Mouse (Mus musculus) kidney, postnatal 10 days (tissue): ENCODE measurements around the gene Ankrd45.
A peak's percentile ranks its signal among the peaks of the same experiment; 100 is the strongest.
"Not testable (repeated sequence)": the region's sequence is repeated elsewhere in the genome, so short reads cannot be mapped to it uniquely, and the experiment has no call there.

Experiments used
- DNase-seq: peaks from one replicate; pipeline ENCODE4 v3.0.0; 2021; ENCODE audit warnings: mixed read lengths

The Ankrd45 gene

DNA sequence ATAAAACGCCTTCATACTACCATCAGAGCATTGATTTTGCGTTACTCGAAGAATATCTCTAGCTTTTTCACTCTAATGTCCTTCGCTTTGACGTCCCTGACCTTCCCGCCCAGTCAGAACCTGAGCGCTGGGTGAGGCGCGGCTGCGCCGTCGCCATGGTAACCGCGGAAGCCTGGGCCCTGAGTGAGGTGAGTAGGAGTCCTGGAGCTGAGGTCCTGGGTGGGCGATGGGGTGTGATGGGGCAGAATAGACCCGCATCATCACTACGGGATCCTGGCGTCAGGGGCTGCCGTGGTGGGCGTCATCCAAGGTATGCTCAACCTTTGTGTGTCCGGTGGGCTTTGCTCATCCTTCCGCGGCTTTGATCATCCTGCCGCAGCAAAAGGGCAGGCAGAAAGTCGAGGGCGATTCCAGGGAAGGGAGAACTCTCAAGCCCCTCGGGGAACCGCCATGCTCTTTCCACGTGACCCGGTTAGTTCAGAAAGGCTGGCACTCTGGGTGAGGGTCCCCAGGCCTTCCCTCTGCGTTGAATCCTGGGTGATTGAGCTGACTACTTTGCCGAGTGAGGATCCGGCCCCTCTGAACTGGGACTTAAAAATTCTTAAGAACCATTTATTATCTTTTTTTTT is at the start of gene Ankrd45:
Gene Ankrd45 (plus strand): TSS at position 161 of the 629 bp plus-strand sequence.
- peak; percentile 76 for DNase-seq

DNA sequence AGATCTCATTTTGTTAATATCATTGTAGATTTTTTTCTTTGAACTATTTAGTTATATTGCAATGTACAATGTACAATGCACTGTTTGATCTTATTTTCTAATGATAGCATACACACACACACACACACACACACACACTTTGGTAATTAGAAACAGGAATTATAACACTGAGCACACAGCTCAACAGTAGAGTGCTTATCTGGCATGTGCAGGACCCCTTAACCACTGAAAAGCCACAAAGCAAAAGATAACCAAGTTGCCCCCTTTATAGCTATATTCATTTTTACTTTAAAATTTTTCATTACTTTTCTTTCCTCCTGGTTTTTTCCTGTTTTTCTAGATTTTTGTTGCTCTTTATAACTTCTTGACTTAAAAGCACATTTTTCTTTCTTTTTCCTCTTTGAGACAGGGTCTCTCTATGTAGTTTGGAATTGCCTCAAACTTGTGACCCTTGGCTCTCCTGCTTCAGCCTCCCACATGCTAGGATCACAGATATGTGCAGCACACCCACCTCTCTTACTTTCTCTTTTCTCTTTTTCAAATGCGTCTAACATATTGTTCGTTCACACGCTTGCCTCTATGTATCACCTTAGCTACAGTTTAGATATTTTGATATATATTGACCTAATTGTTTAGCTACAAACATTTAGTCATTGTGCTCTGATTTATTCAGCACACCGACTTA is 42.6 kb upstream of the Ankrd45 start:
- DNase-seq, result no peak

DNA sequence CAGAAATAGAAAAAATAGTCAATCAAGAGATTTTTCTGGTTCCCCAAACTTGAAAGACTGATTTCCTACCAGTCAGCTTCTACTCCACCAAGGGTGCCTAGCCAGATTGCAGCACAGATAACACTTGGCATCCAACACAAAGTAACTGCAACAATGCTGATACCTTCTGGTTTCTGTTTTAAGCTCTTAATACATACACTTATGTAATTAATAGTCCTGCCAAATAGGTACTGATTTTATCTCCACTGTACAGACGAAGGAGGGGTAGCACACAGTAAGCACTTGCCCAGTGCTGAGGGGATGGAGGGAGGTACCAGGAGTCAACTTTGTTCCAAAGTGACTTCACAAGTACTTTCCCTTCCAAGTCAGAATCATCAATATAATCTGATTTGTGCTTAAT is 38.6 kb upstream of the Ankrd45 start:
- no peak for DNase-seq

DNA sequence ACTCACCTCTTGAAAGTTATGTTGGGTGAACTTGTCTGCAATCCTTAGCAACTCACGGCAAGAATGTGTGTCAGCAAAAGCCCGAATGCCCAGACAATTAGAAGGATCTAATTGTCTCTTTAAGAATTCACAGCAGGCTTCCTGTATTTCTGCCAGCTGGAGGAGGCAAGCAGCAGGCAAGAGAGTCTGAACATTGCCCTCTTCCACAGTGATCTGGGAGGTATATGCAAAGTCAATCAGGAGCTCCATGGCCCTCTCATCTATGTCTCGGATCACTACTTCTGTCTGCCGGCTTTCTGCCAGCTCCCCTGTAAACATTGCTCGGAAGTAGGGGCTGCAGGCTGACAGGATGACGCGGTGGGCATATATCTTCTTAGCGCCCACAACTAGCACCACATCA is 33.3 kb upstream of the Ankrd45 start:
- peak; percentile 42 for DNase-seq

DNA sequence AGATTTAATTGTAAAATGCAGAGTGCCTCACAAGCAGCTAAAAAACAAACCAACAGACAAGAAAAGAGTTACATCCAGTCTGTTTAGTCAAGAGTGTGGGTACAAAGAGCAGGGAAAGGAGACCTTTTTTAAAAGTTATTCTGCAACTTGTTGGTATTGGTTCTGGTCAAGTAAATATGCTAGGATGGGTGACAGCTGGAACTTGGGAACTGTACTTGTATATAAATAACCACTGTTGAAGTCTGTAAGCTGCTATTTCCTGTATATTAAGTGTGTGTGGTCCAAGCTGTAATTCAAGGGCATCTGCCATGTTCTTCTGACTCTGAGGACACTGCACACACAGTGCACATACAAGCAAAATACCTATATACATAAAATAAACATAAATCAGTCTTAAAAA is 27.9 kb upstream of the Ankrd45 start:
- DNase-seq, result no peak

DNA sequence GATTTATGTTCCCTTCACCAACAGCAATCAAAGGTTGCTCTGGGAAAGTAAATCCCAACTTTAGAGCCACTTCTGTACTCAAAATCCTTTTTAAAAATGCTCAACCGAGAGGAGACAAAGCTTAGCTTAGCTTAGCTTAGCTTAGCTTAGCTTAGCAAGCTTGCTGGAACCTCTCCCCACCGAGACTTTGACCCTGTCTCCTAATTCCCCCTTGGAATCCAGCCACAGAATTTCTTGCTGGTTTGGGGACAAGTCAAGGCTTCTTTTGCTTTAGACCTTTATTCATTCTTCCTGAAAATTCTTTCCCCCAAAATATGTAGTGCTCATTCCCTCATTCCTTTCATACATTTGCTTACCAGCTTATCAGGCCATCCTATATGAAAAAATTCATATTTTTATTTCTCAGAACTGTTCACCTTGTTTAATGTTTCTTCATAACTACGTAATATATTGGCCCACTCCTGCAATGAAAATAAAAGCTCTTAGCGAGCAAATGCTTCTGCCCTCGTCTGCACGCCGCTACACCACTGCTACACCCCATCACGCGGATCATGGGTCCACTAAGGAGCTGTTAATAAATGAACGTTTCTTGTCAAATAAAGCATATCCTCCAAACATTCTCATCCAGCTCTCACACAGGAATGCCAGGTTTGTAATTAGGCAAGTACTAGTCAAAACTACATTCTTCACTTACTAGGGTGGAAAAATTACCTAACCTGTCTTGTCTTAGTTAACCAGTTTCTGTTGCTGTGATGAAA is 19.7 kb upstream of the Ankrd45 start:
- DNase-seq, result peak; percentile 39

DNA sequence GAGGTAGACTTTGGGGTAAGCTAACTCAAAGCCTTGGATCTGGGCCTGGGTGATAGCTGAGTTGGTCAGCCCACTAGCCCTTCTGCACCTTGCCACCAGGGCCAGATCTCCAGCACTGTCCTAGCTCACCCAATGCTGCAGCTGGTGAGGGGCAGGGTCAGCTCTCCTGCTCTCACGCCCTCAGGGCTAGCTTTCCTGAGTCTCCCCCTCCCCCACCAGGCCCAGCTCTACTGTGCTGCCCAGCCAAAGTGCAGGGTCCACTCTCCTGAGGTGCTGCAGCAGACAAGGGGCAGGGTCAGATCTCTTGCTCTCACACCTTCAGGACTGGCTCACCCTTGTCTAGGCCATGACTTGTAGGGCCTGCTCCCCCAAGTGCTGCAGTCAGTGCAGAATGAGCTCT is 16.0 kb upstream of the Ankrd45 start:
- DNase-seq, result peak; percentile 63

DNA sequence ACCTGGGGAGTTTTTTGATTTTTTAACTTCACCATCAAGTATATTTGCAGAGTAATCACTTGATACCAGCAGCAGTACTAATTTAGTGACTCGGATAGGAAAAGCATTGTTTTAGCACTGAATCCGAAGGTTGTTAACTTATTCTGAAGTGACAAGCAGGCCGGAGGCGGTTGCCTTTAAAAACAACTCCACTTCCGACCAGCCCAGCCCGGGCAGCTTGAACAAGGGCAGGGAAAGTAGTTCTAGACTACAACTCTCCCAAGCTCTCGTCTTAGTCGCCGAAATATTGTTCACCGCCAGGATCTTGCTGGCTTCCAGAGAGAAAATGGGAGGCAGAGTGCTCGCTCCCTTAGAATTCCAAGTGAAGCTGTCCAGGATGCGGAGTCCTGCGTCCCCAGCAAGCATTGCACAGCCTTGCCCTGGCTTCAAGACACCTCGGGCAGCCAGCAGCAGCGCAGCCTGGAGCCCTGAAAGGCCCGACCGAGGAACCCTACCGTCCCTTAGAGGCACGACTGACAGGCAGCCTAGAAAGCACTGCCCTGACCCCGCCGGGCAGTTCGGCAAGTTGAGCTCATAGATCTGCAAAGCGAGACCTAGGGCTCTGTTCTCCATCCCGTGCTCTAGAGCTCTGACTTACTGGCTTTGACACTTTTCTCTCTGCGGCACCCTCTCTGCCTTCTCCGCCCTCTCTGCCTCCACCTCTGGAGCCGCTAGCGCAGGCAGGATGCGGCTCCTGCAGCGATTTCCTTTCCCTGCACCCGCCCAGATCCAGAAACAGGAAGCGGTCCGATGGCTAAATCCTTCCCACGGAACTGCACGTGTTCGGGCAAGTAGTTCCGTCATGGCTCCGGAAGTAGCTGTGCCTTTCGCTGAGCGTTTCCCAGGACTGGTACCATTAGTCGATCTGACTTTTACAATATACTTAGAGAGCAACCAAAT is 11.5 kb upstream of the Ankrd45 start, which contains the start of gene Klhl20:
Gene Klhl20 (minus strand): TSS at position 786 of the 939 bp plus-strand sequence.
- peak; percentile 96 for DNase-seq

DNA sequence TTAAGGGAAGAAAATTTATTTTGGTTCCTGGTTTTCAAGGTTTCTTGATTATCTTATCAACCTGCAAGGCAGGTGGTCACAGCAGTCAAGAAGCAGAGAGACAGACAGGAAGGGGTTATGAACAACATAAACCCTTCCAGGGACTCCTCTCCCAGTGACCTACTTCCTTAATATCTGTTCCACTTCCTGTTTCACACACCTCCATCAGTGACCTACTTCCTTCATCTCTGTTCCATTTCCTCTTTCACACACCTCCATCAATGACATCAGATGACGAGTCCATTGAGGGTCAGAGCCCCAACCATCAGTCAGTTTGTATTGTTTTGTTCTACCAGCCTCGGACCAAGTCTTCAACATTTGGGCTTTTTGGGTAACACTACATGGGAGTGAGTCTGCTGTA is 3.0 kb upstream of the Ankrd45 start:
- DNase-seq, result no peak

DNA sequence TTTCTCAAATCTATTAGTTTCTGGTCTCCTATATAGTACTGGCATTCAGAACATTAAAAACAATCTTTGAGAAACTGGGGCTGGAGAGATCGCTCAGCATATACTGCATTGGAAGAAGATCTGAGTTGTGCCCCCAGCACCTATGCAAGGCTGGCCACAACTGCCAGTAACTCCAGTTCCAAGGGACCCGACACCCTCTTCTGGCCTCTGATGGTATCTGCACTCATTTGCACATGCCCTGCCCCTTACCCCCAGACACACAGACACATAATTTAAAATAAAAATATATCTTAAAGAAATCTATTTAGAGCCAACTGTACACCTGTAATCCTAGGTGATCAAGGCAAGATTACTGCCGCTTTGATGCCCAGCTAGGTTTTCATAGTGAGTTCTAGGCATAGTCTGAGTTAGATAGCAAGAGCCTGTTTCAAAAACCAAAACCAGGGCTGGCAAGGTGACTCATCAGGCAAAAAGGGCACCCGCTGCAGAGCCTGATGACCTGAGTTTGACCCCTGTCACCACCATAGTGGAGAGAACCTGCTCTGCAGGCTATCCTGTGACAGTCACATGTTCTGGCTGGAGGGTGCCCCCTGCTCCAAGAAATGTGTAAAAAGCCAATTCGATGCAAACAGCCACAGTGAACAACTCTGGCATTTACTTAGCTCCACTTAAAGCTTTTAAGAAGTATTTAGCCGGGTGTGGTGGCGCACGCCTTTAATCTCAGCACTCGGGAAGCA is 2.3 kb upstream of the Ankrd45 start:
- DNase-seq, result no peak

DNA sequence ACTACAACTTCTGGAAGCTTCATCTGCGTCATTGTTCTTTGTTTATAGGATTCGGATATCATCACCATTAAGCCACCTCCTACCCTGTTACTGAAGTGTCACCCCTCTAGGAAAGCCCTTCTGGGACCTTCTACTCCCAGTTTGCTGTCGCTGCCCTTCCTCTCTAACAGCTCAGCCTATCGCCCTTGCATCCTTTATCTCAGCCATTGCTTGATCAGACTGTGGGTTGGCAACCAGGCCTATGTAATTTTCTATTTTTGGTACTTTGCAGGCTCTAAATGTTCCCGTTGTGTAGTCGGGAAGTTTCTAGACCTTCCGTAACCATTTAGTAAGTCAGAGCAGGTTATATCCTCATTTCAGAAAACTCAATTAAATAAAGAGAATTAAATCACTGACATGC is 725 bp downstream of the Ankrd45 start:
- DNase-seq, result no peak

DNA sequence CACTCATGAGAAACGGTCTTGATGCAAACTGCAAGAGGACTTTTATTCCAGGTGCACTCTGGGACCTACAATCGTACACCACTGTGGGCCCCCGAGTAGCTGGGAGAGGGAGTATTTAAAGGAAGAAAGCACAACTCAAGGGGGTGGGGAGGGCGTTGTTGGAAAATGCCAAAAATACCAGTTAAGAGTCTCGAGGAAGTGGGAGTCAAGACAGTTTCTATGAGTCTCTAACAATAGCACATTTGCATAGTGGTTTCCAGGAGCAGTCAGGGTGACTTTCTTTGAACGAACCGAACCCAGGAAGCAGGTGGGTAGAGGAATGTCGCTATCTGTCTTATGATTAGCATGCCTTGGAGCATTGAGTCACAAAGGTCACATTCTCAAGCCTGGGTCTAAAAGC is 3.1 kb downstream of the Ankrd45 start:
- not testable (repeated sequence) for DNase-seq

DNA sequence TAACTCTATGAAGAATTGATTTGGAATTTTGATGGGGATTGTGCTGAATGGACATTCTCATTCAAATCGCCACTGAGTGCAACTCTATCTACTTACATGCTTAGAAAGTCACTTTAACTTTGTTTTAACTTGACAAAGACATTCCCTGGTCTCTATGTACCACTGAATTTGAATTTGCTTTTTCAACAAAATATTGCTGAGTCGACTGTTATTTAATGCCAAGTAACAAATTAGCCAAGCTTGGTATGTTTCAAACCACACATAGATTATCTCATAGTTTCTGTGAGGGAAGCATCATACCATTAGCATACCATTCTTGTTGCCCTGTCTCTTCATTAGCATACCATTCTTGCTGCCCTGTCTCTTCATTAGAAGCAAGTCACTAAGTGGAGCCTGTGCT is 5.4 kb downstream of the Ankrd45 start:
- DNase-seq, result no peak

DNA sequence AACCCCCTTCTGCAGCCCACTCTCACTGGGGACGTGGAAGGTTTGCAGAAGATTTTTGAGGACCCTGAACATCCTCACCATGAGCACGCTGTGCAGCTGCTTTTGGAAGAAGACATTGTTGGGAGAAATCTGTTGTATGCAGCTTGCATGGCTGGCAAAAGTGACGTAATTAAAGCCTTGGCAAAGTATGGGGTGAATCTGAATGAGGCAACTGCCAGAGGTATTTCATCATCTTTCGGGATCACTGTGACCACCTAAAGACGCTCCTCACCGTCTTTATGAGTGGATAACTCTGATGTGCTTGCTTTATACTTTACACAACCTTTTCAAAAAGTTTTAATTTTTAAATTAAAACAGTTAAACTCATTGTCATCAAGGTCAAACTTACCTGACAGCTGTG is 8.6 kb downstream of the Ankrd45 start:
- DNase-seq, result no peak

DNA sequence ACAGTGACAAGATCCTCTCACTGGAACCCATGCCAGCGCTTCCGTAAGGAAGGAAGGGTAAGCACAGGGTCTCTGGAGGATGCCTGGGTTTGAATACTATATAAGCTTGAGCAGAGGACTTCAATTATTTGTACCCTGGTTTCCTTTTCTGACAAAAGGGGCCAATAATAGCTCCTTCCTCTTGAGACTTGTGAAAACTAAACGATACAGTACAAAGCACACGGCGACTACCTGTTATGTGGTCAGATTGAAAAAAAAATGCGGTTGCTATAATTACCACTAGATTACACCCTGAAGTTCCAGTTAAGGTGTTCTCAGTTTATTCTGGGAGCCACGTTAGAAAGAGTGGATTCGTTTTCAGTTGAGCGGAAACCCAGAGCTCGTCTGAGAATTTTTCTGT is 14.1 kb downstream of the Ankrd45 start:
- DNase-seq, result no peak

DNA sequence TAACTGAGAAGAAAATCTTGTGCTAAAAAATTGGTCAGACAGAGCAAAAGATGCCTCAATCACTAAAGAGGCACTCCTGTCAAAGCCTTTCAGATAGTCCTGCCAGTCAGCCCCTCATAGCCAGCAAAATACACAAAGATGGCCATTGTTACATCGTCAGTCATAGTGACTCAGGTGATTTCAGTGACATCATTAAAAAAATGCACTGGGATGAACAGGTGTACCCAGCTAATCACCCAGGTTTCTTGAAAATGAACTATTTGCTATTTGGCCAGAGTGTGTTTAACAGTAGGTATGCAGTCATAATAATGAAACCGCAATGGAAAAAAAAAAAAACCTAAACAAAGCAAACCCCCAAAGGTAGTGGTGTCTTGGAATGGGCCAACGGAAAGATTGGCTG is 16.7 kb downstream of the Ankrd45 start, which contains the start of gene Tex50:
Gene Tex50 (minus strand): TSS at position 101 of the 400 bp plus-strand sequence.
- DNase-seq, result no peak

DNA sequence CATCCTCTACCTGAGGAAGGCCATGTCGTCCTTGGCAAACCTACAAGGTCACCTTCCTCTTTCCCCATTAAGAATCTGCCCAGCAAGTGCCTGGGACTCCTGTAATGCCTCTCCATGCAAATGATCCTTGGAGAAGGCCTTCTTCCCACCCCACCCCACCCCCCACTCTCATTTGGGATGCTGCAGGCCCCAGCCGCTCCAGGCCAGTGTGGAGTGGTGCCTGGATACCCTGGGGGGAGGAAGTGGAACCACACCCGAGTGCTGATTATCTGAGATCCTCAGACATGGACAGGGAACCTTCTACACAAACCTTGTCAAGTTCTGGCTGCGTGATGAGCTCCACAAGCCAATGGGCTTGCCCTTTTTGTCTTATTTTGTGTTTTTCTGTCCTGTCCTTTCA is 17.8 kb downstream of the Ankrd45 start:
- DNase-seq, result no peak

DNA sequence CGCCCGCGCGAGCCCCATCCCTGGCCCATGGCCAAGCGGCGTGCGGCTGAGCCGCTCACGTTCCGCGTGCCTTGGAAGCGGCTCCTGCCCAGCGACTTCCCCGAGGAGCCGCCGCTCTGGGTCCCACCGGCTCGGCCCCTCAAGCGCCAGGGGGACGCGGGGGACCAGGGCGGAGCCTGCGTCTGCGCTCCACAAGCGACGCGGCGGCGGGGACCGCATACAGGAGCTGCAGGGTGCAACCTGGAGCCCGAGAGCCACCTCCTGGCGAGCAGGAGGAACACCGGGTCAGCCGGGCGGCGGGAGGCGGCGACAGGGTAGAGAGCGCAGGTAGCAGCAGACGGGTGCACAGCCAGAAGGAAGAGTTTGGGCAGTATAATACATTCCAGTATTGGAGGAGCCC is 28.2 kb downstream of the Ankrd45 start:
- peak; percentile 86 for DNase-seq

DNA sequence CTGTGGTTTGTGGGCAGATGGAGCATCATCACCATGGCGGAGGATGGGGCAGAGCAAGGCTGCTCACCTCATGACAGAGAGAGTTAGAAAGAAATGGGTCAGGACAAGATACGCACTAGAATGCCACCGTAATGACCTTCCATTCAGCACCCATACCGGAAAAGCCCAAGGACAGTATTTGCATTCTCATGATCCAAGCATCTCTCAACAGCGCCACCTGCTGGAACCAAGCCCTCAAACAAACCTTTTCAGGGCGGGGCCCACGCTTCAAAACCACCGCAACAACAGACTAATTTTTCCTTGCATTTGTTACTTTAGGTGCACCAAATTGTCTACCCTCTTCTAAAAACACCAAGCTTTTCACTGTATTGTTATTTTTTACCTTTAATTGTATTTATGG is 38.2 kb downstream of the Ankrd45 start:
- peak; percentile 59 for DNase-seq

DNA sequence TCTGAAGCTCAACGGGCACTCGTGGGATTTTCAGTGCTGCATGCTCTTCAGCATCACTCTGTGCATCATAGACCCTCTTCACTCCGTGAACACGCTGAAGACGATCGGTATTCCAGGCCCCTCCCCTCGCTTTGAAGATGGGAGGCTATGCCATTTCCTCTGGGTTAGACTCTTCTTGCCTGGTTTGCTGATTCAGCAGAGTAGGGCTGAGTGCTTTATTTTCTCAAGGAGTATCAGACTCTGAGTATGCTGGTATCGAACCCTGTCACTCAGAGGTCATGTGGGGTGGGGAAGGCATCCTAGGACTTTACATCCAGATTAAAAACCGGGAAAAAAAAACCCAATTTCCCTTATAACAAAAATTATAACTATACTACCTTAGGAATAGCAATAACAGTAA is 39.9 kb downstream of the Ankrd45 start:
- no peak for DNase-seq

DNA sequence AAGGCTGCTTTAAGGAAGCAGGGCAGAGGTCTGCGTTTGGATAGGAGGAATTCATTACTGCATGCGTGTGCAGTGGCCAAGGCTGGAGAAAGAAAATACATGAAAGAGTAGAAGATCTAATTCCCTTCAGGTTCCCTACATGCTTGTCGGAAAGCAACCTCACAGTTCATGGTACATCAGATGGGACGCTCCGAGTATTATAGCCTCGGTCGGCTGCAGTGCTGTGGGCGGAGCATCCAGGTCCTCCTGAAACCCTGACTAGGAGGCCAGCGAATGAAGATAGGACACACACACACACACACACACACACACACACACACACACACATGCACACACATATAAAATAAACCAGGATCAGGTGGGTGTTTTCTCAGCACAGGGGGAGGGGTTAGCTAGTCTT is 41.2 kb downstream of the Ankrd45 start:
- DNase-seq, result no peak

DNA sequence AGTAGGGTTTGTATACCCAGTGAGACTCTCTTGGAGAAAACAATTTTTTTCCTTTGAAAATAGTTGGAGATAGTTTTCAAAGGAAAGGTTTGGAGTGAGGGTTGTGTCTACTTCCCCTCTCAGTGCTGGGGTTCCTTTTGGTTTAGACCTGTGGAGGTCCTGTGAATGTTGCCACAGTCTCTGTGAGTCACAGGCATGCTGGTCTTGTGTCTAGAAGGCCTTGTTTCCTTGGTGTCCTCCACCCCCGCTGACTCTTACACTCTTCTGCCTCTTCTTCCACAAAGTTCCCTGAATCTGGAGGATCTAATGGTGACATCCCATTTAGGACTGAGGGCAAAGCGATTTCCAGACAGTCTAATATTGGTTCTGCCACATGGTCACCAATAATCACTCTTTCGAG is 42.9 kb downstream of the Ankrd45 start:
- DNase-seq, result no peak
